Mouse (Mus musculus): Measurements from ENCODE around the gene Smpdl3b. TPM values are rescaled to one million over a fixed set of nuclear protein-coding genes. Genes with fewer than 3 reads are reported as not detected.
"Not testable (repeated sequence)": the region's sequence is repeated elsewhere in the genome, so short reads cannot be mapped to it uniquely, and the experiment has no call there.

Smpdl3b gene
- polyA plus RNA-seq, 1 experiment: 3.1 TPM

GRCm38 (mm10) chr4:132783732-132784131 is 26.7 kb upstream of the Smpdl3b start:
- DNase-seq (ENCODE audit: extremely low spot score in 1 of 2, low spot score in 1 of 2): no peak

- DNase-seq (ENCODE audit: extremely low spot score in 1 of 2, low spot score in 1 of 2): no peak
These were observed 23.2 kb upstream of the Smpdl3b start for GRCm38 (mm10) chr4:132780288-132780687.

- DNase-seq (ENCODE audit: extremely low spot score in 1 of 2, low spot score in 1 of 2): no peak
These were observed 21.6 kb upstream of the Smpdl3b start for GRCm38 (mm10) chr4:132778562-132779201.

- peak; percentile 59 to 93 for DNase-seq (ENCODE audit: extremely low spot score in 1 of 2, low spot score in 1 of 2)
These were observed 19.7 kb upstream of the Smpdl3b start for GRCm38 (mm10) chr4:132776764-132777163.

GRCm38 (mm10) chr4:132774905-132775304 is 17.9 kb upstream of the Smpdl3b start:
- DNase-seq (ENCODE audit: extremely low spot score in 1 of 2, low spot score in 1 of 2): no peak

- DNase-seq (ENCODE audit: extremely low spot score in 1 of 2, low spot score in 1 of 2): no peak
These were observed 14.7 kb upstream of the Smpdl3b start for GRCm38 (mm10) chr4:132771776-132772175.

GRCm38 (mm10) chr4:132767914-132768876 is 11.1 kb upstream of the Smpdl3b start, which contains the start of gene Rpa2:
TSS of gene Rpa2 (plus strand) at chr4:132768332.
- peak; percentile 99 to 100 for DNase-seq (ENCODE audit: extremely low spot score in 1 of 2, low spot score in 1 of 2)

- DNase-seq (ENCODE audit: extremely low spot score in 1 of 2, low spot score in 1 of 2): not testable (repeated sequence)
These were observed 6.1 kb upstream of the Smpdl3b start for GRCm38 (mm10) chr4:132763125-132763524.

GRCm38 (mm10) chr4:132762602-132763001 is 5.5 kb upstream of the Smpdl3b start:
- DNase-seq (ENCODE audit: extremely low spot score in 1 of 2, low spot score in 1 of 2): no peak

- no peak for DNase-seq (ENCODE audit: extremely low spot score in 1 of 2, low spot score in 1 of 2)
These were observed 3.2 kb upstream of the Smpdl3b start for GRCm38 (mm10) chr4:132760296-132760695.

- peak in 1 of 2 experiments; percentile 69 for DNase-seq (ENCODE audit: extremely low spot score in 1 of 2, low spot score in 1 of 2)
These were observed 740 bp upstream of the Smpdl3b start for GRCm38 (mm10) chr4:132757633-132758351.

- DNase-seq (ENCODE audit: extremely low spot score in 1 of 2, low spot score in 1 of 2): no peak
These were observed 4.1 kb downstream of the Smpdl3b start for GRCm38 (mm10) chr4:132752992-132753391.

- DNase-seq (ENCODE audit: extremely low spot score in 1 of 2, low spot score in 1 of 2): no peak
These were observed 7.6 kb downstream of the Smpdl3b start for GRCm38 (mm10) chr4:132749258-132749982.

GRCm38 (mm10) chr4:132748778-132749177 is 8.3 kb downstream of the Smpdl3b start:
- no peak for DNase-seq (ENCODE audit: extremely low spot score in 1 of 2, low spot score in 1 of 2)

GRCm38 (mm10) chr4:132747664-132748259 is 9.3 kb downstream of the Smpdl3b start:
- no peak for DNase-seq (ENCODE audit: extremely low spot score in 1 of 2, low spot score in 1 of 2)

GRCm38 (mm10) chr4:132746911-132747517 is 10.0 kb downstream of the Smpdl3b start:
- no peak for DNase-seq (ENCODE audit: extremely low spot score in 1 of 2, low spot score in 1 of 2)

GRCm38 (mm10) chr4:132743992-132744911 is 12.8 kb downstream of the Smpdl3b start:
- DNase-seq (ENCODE audit: extremely low spot score in 1 of 2, low spot score in 1 of 2): peak; percentile 56 to 68

- DNase-seq (ENCODE audit: extremely low spot score in 1 of 2, low spot score in 1 of 2): no peak
These were observed 15.6 kb downstream of the Smpdl3b start for GRCm38 (mm10) chr4:132741491-132741890.
